Mouse (Mus musculus): Measurements from ENCODE around the gene Mllt1. TPM values are rescaled to one million over a fixed set of nuclear protein-coding genes. Genes with fewer than 3 reads are reported as not detected.

The Mllt1 gene
- polyA plus RNA-seq, 1 experiment from 2014 or later = 91.1 TPM

DNA sequence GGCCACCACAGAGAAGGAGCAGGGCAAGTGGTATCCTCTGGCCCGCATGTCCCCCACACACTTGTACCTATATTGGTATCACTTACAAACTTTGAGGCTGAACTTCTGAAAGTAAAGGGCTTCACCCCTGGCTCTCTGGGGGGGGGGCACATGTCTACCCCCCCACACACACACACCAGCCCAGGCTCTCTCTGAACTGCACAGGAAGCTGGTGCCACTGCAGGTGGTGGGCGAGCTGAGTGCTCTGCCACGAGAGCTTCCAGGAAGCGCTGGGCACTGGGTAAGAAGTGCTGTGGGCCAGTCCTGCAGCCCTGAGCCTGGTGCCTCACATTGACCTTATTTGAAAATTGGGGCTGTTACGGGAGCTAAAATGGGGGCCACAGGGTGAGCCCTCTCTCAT is 91.5 kb downstream of the Mllt1 start:
- no peak overlapping the region for H3K4me2 ChIP-seq (replicated peaks)
- H3K36me3 ChIP-seq = no peaks in the 10 kb centered on the region
- no peaks in the 10 kb centered on the region for H3K27me3 ChIP-seq
- no peak overlapping the region for H3K9ac ChIP-seq (replicated peaks)
- ATAC-seq (replicated peaks) = no peak
- no peaks in the 10 kb centered on the region for H3K4me1 ChIP-seq
- WGBS = 81% methylated on average over 5 of the region's 5 CpGs
- H3K27ac ChIP-seq (replicated peaks) = no peak overlapping the region
- H3K4me3 ChIP-seq = no peak overlapping the region
- H3K9me3 ChIP-seq = no peaks in the 10 kb centered on the region

Other genes starting within 250 kb of the Mllt1 start
- gene Ndufa11, start 217.6 kb downstream of the Mllt1 start, polyA plus RNA-seq (2015; fragmentation: Nextera tagmentation; extraction: Ambion mirVana) = 425 and 444 TPM in 2 replicates
- gene Vmac, start 217.4 kb downstream of the Mllt1 start, polyA plus RNA-seq (2015; fragmentation: Nextera tagmentation; extraction: Ambion mirVana) = 18.4 and 20.3 TPM in 2 replicates
- gene Nrtn, start 177.9 kb downstream of the Mllt1 start, polyA plus RNA-seq (2015; fragmentation: Nextera tagmentation; extraction: Ambion mirVana) = 0.97 and 1.2 TPM in 2 replicates
- 72.1 and 74.3 TPM in 2 replicates for gene Dus3l, start 170.7 kb downstream of the Mllt1 start, polyA plus RNA-seq (2015; fragmentation: Nextera tagmentation; extraction: Ambion mirVana)
- gene Prr22, start 165.2 kb downstream of the Mllt1 start, polyA plus RNA-seq (2015; fragmentation: Nextera tagmentation; extraction: Ambion mirVana) = 0.66 and 0.73 TPM in 2 replicates
- gene Rfx2, start 104.4 kb downstream of the Mllt1 start, polyA plus RNA-seq (2015; fragmentation: Nextera tagmentation; extraction: Ambion mirVana) = 4.4 and 4.5 TPM in 2 replicates
- not detected in 2 replicates for gene Acsbg2, start 61.0 kb downstream of the Mllt1 start, polyA plus RNA-seq (2015; fragmentation: Nextera tagmentation; extraction: Ambion mirVana)
- gene 1700061G19Rik, start 59.9 kb downstream of the Mllt1 start, polyA plus RNA-seq (2015; fragmentation: Nextera tagmentation; extraction: Ambion mirVana) = 0.43 and 0.50 TPM in 2 replicates
- not detected in 2 replicates for gene Acer1, start 46.7 kb upstream of the Mllt1 start, polyA plus RNA-seq (2015; fragmentation: Nextera tagmentation; extraction: Ambion mirVana)
- 162 and 175 TPM in 2 replicates for gene Clpp, start 54.9 kb upstream of the Mllt1 start, polyA plus RNA-seq (2015; fragmentation: Nextera tagmentation; extraction: Ambion mirVana)
- 43.7 and 46.2 TPM in 2 replicates for gene Alkbh7, start 61.9 kb upstream of the Mllt1 start, polyA plus RNA-seq (2015; fragmentation: Nextera tagmentation; extraction: Ambion mirVana)
- 0.45 and 0.55 TPM in 2 replicates for gene Pspn, start 64.6 kb upstream of the Mllt1 start, polyA plus RNA-seq (2015; fragmentation: Nextera tagmentation; extraction: Ambion mirVana)
- 80.4 and 81.7 TPM in 2 replicates for gene Gtf2f1, start 75.9 kb upstream of the Mllt1 start, polyA plus RNA-seq (2015; fragmentation: Nextera tagmentation; extraction: Ambion mirVana)
- gene Gm17949, start 76.1 kb upstream of the Mllt1 start, polyA plus RNA-seq (2015; fragmentation: Nextera tagmentation; extraction: Ambion mirVana) = 0.31 and 0.47 TPM in 2 replicates
- 35.2 and 37.0 TPM in 2 replicates for gene Khsrp, start 96.1 kb upstream of the Mllt1 start, polyA plus RNA-seq (2015; fragmentation: Nextera tagmentation; extraction: Ambion mirVana)
- not detected in 2 replicates for gene Slc25a41, start 106.2 kb upstream of the Mllt1 start, polyA plus RNA-seq (2015; fragmentation: Nextera tagmentation; extraction: Ambion mirVana)
- gene Crb3, start 123.7 kb upstream of the Mllt1 start, polyA plus RNA-seq (2015; fragmentation: Nextera tagmentation; extraction: Ambion mirVana) = 1.3 and 2.0 TPM in 2 replicates
- 27.6 and 29.1 TPM in 2 replicates for gene Slc25a23, start 124.4 kb upstream of the Mllt1 start, polyA plus RNA-seq (2015; fragmentation: Nextera tagmentation; extraction: Ambion mirVana)
- 3.9 and 4.4 TPM in 2 replicates for gene Dennd1c, start 143.1 kb upstream of the Mllt1 start, polyA plus RNA-seq (2015; fragmentation: Nextera tagmentation; extraction: Ambion mirVana)
- 239 and 253 TPM in 2 replicates for gene Tubb4a, start 152.4 kb upstream of the Mllt1 start, polyA plus RNA-seq (2015; fragmentation: Nextera tagmentation; extraction: Ambion mirVana)
- 10.2 and 10.3 TPM in 2 replicates for gene Tnfsf9, start 169.9 kb upstream of the Mllt1 start, polyA plus RNA-seq (2015; fragmentation: Nextera tagmentation; extraction: Ambion mirVana)
- gene Cd70, start 214.4 kb upstream of the Mllt1 start, polyA plus RNA-seq (2015; fragmentation: Nextera tagmentation; extraction: Ambion mirVana) = 0.28 TPM in 1 of 2 replicates, not detected in the other